ENCODE assay signal across 15 mouse cellular contexts in the genomic region with DNA sequence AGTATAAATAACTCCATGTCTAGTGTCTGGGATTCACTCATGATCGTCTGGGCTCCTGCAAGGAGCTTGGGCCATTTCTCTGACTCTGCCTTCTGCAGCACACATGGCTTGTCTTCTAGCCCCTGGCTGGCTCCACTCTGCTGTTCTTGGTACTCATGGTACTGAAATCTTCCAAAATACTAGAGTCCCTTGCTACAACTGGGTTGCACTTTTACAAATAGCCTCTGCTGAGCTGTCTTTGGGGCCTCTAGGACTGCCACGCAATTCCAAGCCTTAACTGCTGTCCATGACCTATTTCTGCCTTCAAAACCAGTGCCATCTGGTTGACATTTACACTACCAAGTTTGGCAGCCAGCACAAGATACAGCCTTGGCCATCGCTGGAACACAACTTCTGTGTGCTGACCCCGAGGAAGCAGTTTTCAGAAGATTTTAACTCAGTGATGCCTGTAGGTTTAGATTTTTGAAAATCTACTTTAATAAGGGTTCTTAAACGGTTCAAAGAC.
"Had no signal": no experiment of that assay in that cellular context is flagged by ENCODE, and none has a peak within 500 bp of the region (broad histone marks: within the 10 kb centered on the region; RNA-seq: fewer than 3 reads in every experiment).

No protein-coding gene starts in this region.

- H3K4me2 ChIP-seq: kidney, embryonic 15.5 days; limb, embryonic 15.5 days; liver, embryonic 12.5 days; lung, embryonic 14.5 days; midbrain, embryonic 11.5 days; midbrain, embryonic 15.5 days; neural tube, embryonic 13.5 days had no signal

- H3K27ac ChIP-seq: kidney, embryonic 15.5 days; limb, embryonic 15.5 days; liver, embryonic 12.5 days; macrophage; midbrain, embryonic 15.5 days; neural tube, embryonic 13.5 days had no signal

- H3K9ac ChIP-seq: kidney, embryonic 15.5 days; limb, embryonic 15.5 days; liver, embryonic 12.5 days; lung, embryonic 14.5 days; midbrain, embryonic 15.5 days; neural tube, embryonic 13.5 days had no signal

- H3K4me3 ChIP-seq: kidney, embryonic 15.5 days; limb, embryonic 15.5 days; liver, embryonic 12.5 days; megakaryocyte, embryonic 14.5 days; midbrain, embryonic 15.5 days; neural tube, embryonic 13.5 days had no signal

- ATAC-seq: liver, embryonic 12.5 days; midbrain, embryonic 15.5 days had no signal

- H3K27me3 ChIP-seq: kidney, embryonic 15.5 days; limb, embryonic 15.5 days; liver, embryonic 12.5 days; midbrain, embryonic 15.5 days; neural tube, embryonic 13.5 days had no signal

- H3K36me3 ChIP-seq: kidney, embryonic 15.5 days; limb, embryonic 15.5 days; liver, embryonic 12.5 days; midbrain, embryonic 15.5 days; neural tube, embryonic 13.5 days had no signal

- DNase-seq: kidney, postnatal 14 days; lung, embryonic 14.5 days; lung, postnatal 10 days; right cerebral cortex, postnatal 4 days; spleen, adult 18-20 months; thymus, adult 18-20 months; thymus, postnatal 25 days had no signal

- H3K4me1 ChIP-seq: kidney, embryonic 15.5 days; limb, embryonic 15.5 days; liver, embryonic 12.5 days; midbrain, embryonic 15.5 days had no signal

- H3K9me3 ChIP-seq: kidney, embryonic 15.5 days; limb, embryonic 15.5 days; liver, embryonic 12.5 days; midbrain, embryonic 15.5 days; neural tube, embryonic 13.5 days had no signal
